Mouse (Mus musculus) forebrain, embryonic 11.5 days (tissue): ENCODE data around the gene Med21. TPM values are rescaled to one million over a fixed set of nuclear protein-coding genes. Genes with fewer than 3 reads are reported as not detected.

Source experiments
- ATAC-seq: fragments of 200-750 bp; cut with Nextera tagmentation; replicated peaks from 2 replicates; pipeline ENCODE4 v1.8.0; 2017; ENCODE audit warnings: moderate TSS enrichment; ENCODE audit not compliant: low FRiP score
- DNase-seq: peaks from one replicate; pipeline ENCODE4 v3.0.0-alpha.2; 2017; ENCODE audit warnings: low spot score
- H3K27ac ChIP-seq: fragments of 300-500 bp; sonication (generic); 2 replicates; pipeline ENCODE4 v1.5.1; 2014; ENCODE audit warnings: low read depth, low read length
- H3K27me3 ChIP-seq: fragments of 300-500 bp; sonication (generic); 2 replicates; pipeline ENCODE4 v1.6.1; 2014; ENCODE audit warnings: mild to moderate bottlenecking, low read length, mixed read lengths; ENCODE audit not compliant: control insufficient read depth, insufficient read depth
- H3K36me3 ChIP-seq: fragments of 300-500 bp; sonication (generic); 2 replicates; pipeline ENCODE4 v1.6.1; 2014; ENCODE audit warnings: mild to moderate bottlenecking, low read length, moderate library complexity, mixed read lengths; ENCODE audit not compliant: control insufficient read depth, insufficient read depth
- H3K4me1 ChIP-seq: fragments of 300-500 bp; sonication (generic); replicated peaks from 2 replicates; pipeline ENCODE4 v1.6.1; 2014; ENCODE audit warnings: low read length, mixed read lengths; ENCODE audit not compliant: control insufficient read depth, insufficient read depth
- H3K4me2 ChIP-seq: fragments of 300-500 bp; sonication (generic); 2 replicates; pipeline ENCODE4 v1.6.1; 2014; ENCODE audit warnings: low read depth, mild to moderate bottlenecking, low read length, moderate library complexity, mixed read lengths; ENCODE audit not compliant: severe bottlenecking
- H3K4me3 ChIP-seq: fragments of 300-500 bp; sonication (generic); 2 replicates; pipeline ENCODE4 v1.5.1; 2014; ENCODE audit warnings: low read depth, low read length
- H3K9ac ChIP-seq: fragments of 300-500 bp; sonication (generic); 2 replicates; pipeline ENCODE4 v1.6.1; 2014; ENCODE audit warnings: low read length
- H3K9me3 ChIP-seq: fragments of 300-500 bp; sonication (generic); 2 replicates; pipeline ENCODE4 v1.6.1; 2016; ENCODE audit warnings: low read length, mixed read lengths; ENCODE audit not compliant: control insufficient read depth
- WGBS: fragments of 180-500 bp; shearing (Covaris S2); extraction: QIAGEN DNeasy Blood & Tissue Kit; methylation state at CpG from one replicate; pipeline ENCODE4 v1.1.7; 2014; 5-methylcytosine and 5-hydroxymethylcytosine counted together
- polyA plus RNA-seq: library from polyadenylated mRNA; unstranded; fragments of >200 nt; fragmentation: Nextera tagmentation; extraction: Ambion mirVana; gene quantifications from 2 replicates; pipeline ENCODE4 v1.2.1, GENCODE M21; 2014

Gene Med21
- polyA plus RNA-seq, 1 experiment from 2014 or later = 132 TPM

GRCm38 (mm10) chr6:146633629-146634014 lies 8.7 kb upstream of the Med21 start:
- H3K4me2 ChIP-seq = peak overlapping the region; percentile 58
- H3K4me1 ChIP-seq = peaks cover 2% of the 10 kb centered on the region; the same call in 1 of the 2 replicates
- no peaks in the 10 kb centered on the region for H3K36me3 ChIP-seq
- 7% methylated on average over 14 of the region's 14 CpGs for WGBS
- H3K4me3 ChIP-seq = peak overlapping the region; percentile 70
- H3K27me3 ChIP-seq = no peaks in the 10 kb centered on the region
- peak; percentile 55 for DNase-seq
- peak; percentile 57; the same call in 1 of the 2 replicates for ATAC-seq
- H3K9me3 ChIP-seq = no peaks in the 10 kb centered on the region
- peak overlapping the region; percentile 69 for H3K9ac ChIP-seq
- H3K27ac ChIP-seq = peak overlapping the region; percentile 53; the same call in 1 of the 2 replicates

- peak; percentile 94 for ATAC-seq
- under 1% methylated on average over 82 of the region's 82 CpGs for WGBS
These were observed 8.2 kb upstream of the Med21 start for GRCm38 (mm10) chr6:146634015-146634722.

GRCm38 (mm10) chr6:146634759-146635606 lies 7.4 kb upstream of the Med21 start:
- Histone ChIP-seq H3K4me2 (no peak overlapping the region), H3K27ac (no peak overlapping the region), H3K36me3 (no peaks in the 10 kb centered on the region), H3K4me1 (peaks cover 2% of the 10 kb centered on the region; the same call in 1 of the 2 replicates), H3K4me3 (peak overlapping the region; percentile 70; the same call in 1 of the 2 replicates), H3K27me3 (no peaks in the 10 kb centered on the region), H3K9ac (no peak overlapping the region), H3K9me3 (no peaks in the 10 kb centered on the region)
- ATAC-seq = no peak
- DNase-seq = no peak
- 65% methylated on average over 4 of the region's 4 CpGs for WGBS

More at GRCm38 (mm10) chr6:146634015-146634722, 8.2 kb upstream of the Med21 start:
- H3K36me3 ChIP-seq = no peaks in the 10 kb centered on the region
- H3K9ac ChIP-seq = peak overlapping the region; percentile 69
- H3K27me3 ChIP-seq = no peaks in the 10 kb centered on the region
- no peaks in the 10 kb centered on the region for H3K9me3 ChIP-seq
- peak overlapping the region; percentile 53; the same call in 1 of the 2 replicates for H3K27ac ChIP-seq
- peak overlapping the region; percentile 70 for H3K4me3 ChIP-seq
- DNase-seq = peak; percentile 90
- peaks cover 2% of the 10 kb centered on the region; the same call in 1 of the 2 replicates for H3K4me1 ChIP-seq
- H3K4me2 ChIP-seq = peak overlapping the region; percentile 58

- ATAC-seq = no peak
- H3K9me3 ChIP-seq = no peaks in the 10 kb centered on the region
- no peaks in the 10 kb centered on the region for H3K27me3 ChIP-seq
- WGBS = 84% methylated on average over 5 of the region's 5 CpGs
- no peak for DNase-seq
- no peak overlapping the region for H3K9ac ChIP-seq
- no peak overlapping the region for H3K27ac ChIP-seq
- H3K36me3 ChIP-seq = no peaks in the 10 kb centered on the region
- H3K4me3 ChIP-seq = no peak overlapping the region
- peaks cover 2% of the 10 kb centered on the region; the same call in 1 of the 2 replicates for H3K4me1 ChIP-seq
- no peak overlapping the region for H3K4me2 ChIP-seq
These were observed 5.9 kb upstream of the Med21 start for GRCm38 (mm10) chr6:146636482-146636881.

- Histone ChIP-seq H3K27ac (no peak overlapping the region), H3K36me3 (no peaks in the 10 kb centered on the region), H3K4me2 (no peak overlapping the region), H3K9ac (no peak overlapping the region), H3K27me3 (no peaks in the 10 kb centered on the region), H3K4me1 (peaks cover 2% of the 10 kb centered on the region; the same call in 1 of the 2 replicates), H3K4me3 (no peak overlapping the region), H3K9me3 (no peaks in the 10 kb centered on the region)
- DNase-seq (no peak), ATAC-seq (no peak)
- 85% methylated on average over 7 of the region's 7 CpGs for WGBS
These were observed 2.0 kb upstream of the Med21 start for GRCm38 (mm10) chr6:146640068-146640965.

- Histone ChIP-seq H3K27ac (no peak overlapping the region), H3K4me1 (peaks cover 2% of the 10 kb centered on the region; the same call in 1 of the 2 replicates), H3K9ac (no peak overlapping the region), H3K4me3 (no peak overlapping the region), H3K27me3 (no peaks in the 10 kb centered on the region), H3K36me3 (no peaks in the 10 kb centered on the region), H3K4me2 (no peak overlapping the region), H3K9me3 (no peaks in the 10 kb centered on the region)
- WGBS = 87% methylated on average over 6 of the region's 6 CpGs
- DNase-seq = no peak
- ATAC-seq = no peak
These were observed 1.4 kb upstream of the Med21 start for GRCm38 (mm10) chr6:146640991-146641390.

GRCm38 (mm10) chr6:146641621-146642210 lies 631 bp upstream of the Med21 start:
- H3K27me3 ChIP-seq = no peaks in the 10 kb centered on the region
- H3K36me3 ChIP-seq = no peaks in the 10 kb centered on the region
- peaks cover 2% of the 10 kb centered on the region; the same call in 1 of the 2 replicates for H3K4me1 ChIP-seq
- no peak for DNase-seq
- ATAC-seq = peak; percentile 10
- peak overlapping the region; percentile 71 for H3K4me3 ChIP-seq
- no peaks in the 10 kb centered on the region for H3K9me3 ChIP-seq
- H3K4me2 ChIP-seq = peak overlapping the region; percentile 88
- no peak overlapping the region for H3K27ac ChIP-seq
- WGBS = 69% methylated on average over 11 of the region's 11 CpGs
- peak overlapping the region; percentile 2 for H3K9ac ChIP-seq
